Mouse (Mus musculus): ENCODE measurements around the gene Nkap. TPM values are rescaled to one million over a fixed set of nuclear protein-coding genes. Genes with fewer than 3 reads are reported as not detected.
"Not testable (repeated sequence)": the region's sequence is repeated elsewhere in the genome, so short reads cannot be mapped to it uniquely, and the experiment has no call there.

Nkap gene
- total RNA-seq (2012; rRNA removed), result 8.2 and 10.9 TPM in 2 replicates

GRCm38 (mm10) chrX:37126671-37127358 is at the start of gene Nkap:
Gene Nkap (plus strand): TSS chrX:37126795.
- H3K27ac ChIP-seq (ENCODE audit: insufficient read depth, low read depth, low read length, poor library complexity, severe bottlenecking), result 0 out of 2 replicates have a peak within 1 kb of the TSS, but pooled peaks have one; percentile 40
- DNase-seq (ENCODE audit: low read depth, low spot score), result peak; percentile 59
- peak within 1 kb of the TSS; percentile 96 for H3K9ac ChIP-seq (ENCODE audit: insufficient read depth, low read depth, low read length, poor library complexity, severe bottlenecking)
- no peaks in the 10 kb centered on the region for H3K9me3 ChIP-seq (ENCODE audit: control insufficient read depth, insufficient read depth, low read depth, low read length)
- H3K4me3 ChIP-seq (ENCODE audit: insufficient read depth in 1 of 2, low read depth in 1 of 2, low read length in 2 of 2, poor library complexity in 1 of 2, severe bottlenecking in 1 of 2), result peak within 1 kb of the TSS; percentile 87 to 98
- in situ Hi-C loops (cut with MboI; ENCODE audit: low sequenced_read_pairs in 2 of 2, unreplicated experiment in 2 of 2), result no loop called here
- H3K4me1 ChIP-seq (ENCODE audit: control insufficient read depth in 2 of 2, insufficient read depth in 2 of 2, low read length in 2 of 2, poor library complexity in 1 of 2), result no peaks in the 10 kb centered on the region
- H3K36me3 ChIP-seq (ENCODE audit: control insufficient read depth, insufficient read depth, low read length, poor library complexity, severe bottlenecking), result no peaks in the 10 kb centered on the region
- TF ChIP-seq HCFC1 (IDR thresholded peaks at IDR 0.05; ENCODE audit: borderline replicate concordance, insufficient read depth, low read length), result peak; percentile 74
- TF ChIP-seq MAFK (IDR thresholded peaks at IDR 0.05; ENCODE audit: insufficient read depth, low read depth, low read length), result no peak

- H3K4me3 ChIP-seq (ENCODE audit: insufficient read depth in 1 of 2, low read depth in 1 of 2, low read length in 2 of 2, poor library complexity in 1 of 2, severe bottlenecking in 1 of 2); DNase-seq (ENCODE audit: low read depth, low spot score); H3K9ac ChIP-seq (ENCODE audit: insufficient read depth, low read depth, low read length, poor library complexity, severe bottlenecking); in situ Hi-C loops (cut with MboI; ENCODE audit: low sequenced_read_pairs in 2 of 2, unreplicated experiment in 2 of 2); H3K27ac ChIP-seq (ENCODE audit: insufficient read depth, low read depth, low read length, poor library complexity, severe bottlenecking); H3K9me3 ChIP-seq (ENCODE audit: control insufficient read depth, insufficient read depth, low read depth, low read length); H3K4me1 ChIP-seq (ENCODE audit: control insufficient read depth in 2 of 2, insufficient read depth in 2 of 2, low read length in 2 of 2, poor library complexity in 1 of 2): not testable (repeated sequence)
- H3K36me3 ChIP-seq (ENCODE audit: control insufficient read depth, insufficient read depth, low read length, poor library complexity, severe bottlenecking), result peaks cover 24% of the 10 kb centered on the region
Observed at GRCm38 (mm10) chrX:37080345-37080744, 46.2 kb upstream of the Nkap start.

DNA sequence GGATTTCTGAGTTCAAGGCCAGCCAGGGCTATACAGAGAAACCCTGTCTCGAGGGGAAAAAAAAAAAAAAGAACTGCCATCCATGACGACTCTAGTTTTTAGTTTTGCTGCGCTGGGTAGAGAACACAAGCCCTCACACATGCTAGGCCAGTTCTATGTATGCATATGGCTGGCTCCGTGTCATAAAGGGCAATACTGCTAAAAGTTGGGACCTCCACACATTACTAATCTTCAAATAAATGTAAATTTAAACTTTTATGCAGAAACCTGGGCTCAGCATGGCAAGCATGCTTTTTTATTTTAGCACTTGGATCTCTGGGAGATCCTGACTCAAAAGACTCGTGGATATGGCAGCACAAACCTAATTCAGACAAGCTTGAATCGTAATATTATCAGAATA is 45.4 kb upstream of the Nkap start:
- Histone ChIP-seq H3K4me1 (ENCODE audit: control insufficient read depth in 2 of 2, insufficient read depth in 2 of 2, low read length in 2 of 2, poor library complexity in 1 of 2) (no peaks in the 10 kb centered on the region), H3K4me3 (ENCODE audit: insufficient read depth in 1 of 2, low read depth in 1 of 2, low read length in 2 of 2, poor library complexity in 1 of 2, severe bottlenecking in 1 of 2) (no peak overlapping the region), H3K9ac (ENCODE audit: insufficient read depth, low read depth, low read length, poor library complexity, severe bottlenecking) (no peak overlapping the region; the same call in 1 of the 2 replicates), H3K9me3 (ENCODE audit: control insufficient read depth, insufficient read depth, low read depth, low read length) (no peaks in the 10 kb centered on the region), H3K27ac (ENCODE audit: insufficient read depth, low read depth, low read length, poor library complexity, severe bottlenecking) (no peak overlapping the region), H3K36me3 (ENCODE audit: control insufficient read depth, insufficient read depth, low read length, poor library complexity, severe bottlenecking) (peaks cover 24% of the 10 kb centered on the region)
- in situ Hi-C loops (cut with MboI; ENCODE audit: low sequenced_read_pairs in 2 of 2, unreplicated experiment in 2 of 2), result no loop called here
- no peak for TF ChIP-seq HCFC1 (IDR thresholded peaks at IDR 0.05; ENCODE audit: borderline replicate concordance, insufficient read depth, low read length)
- no peak for TF ChIP-seq ZC3H11A (IDR thresholded peaks at IDR 0.05; ENCODE audit: borderline replicate concordance, low read depth, low read length)
- TF ChIP-seq CHD2 (IDR thresholded peaks at IDR 0.05; ENCODE audit: low read depth, low read length), result no peak
- TF ChIP-seq MAFK (IDR thresholded peaks at IDR 0.05; ENCODE audit: insufficient read depth, low read depth, low read length), result no peak
- no peak for DNase-seq (ENCODE audit: low read depth, low spot score)

- Histone ChIP-seq H3K9me3 (ENCODE audit: control insufficient read depth, insufficient read depth, low read depth, low read length) (no peaks in the 10 kb centered on the region), H3K36me3 (ENCODE audit: control insufficient read depth, insufficient read depth, low read length, poor library complexity, severe bottlenecking) (peaks cover 24% of the 10 kb centered on the region), H3K9ac (ENCODE audit: insufficient read depth, low read depth, low read length, poor library complexity, severe bottlenecking) (peak overlapping the region; percentile 95), H3K4me1 (ENCODE audit: control insufficient read depth in 2 of 2, insufficient read depth in 2 of 2, low read length in 2 of 2, poor library complexity in 1 of 2) (peaks cover 0 to 2% of the 10 kb centered on the region in 2 experiments; a peak in 1 of 4 replicates), H3K4me3 (ENCODE audit: insufficient read depth in 1 of 2, low read depth in 1 of 2, low read length in 2 of 2, poor library complexity in 1 of 2, severe bottlenecking in 1 of 2) (peak overlapping the region; percentile 91 to 95), H3K27ac (ENCODE audit: insufficient read depth, low read depth, low read length, poor library complexity, severe bottlenecking) (peak overlapping the region; percentile 83)
- TF ChIP-seq ZNF384 (IDR thresholded peaks at IDR 0.05; ENCODE audit: low read depth, low read length) (no peak), MAFK (IDR thresholded peaks at IDR 0.05; ENCODE audit: insufficient read depth, low read depth, low read length) (no peak), CHD2 (IDR thresholded peaks at IDR 0.05; ENCODE audit: low read depth, low read length) (no peak), ZC3H11A (IDR thresholded peaks at IDR 0.05; ENCODE audit: borderline replicate concordance, low read depth, low read length) (no peak), HCFC1 (IDR thresholded peaks at IDR 0.05; ENCODE audit: borderline replicate concordance, insufficient read depth, low read length) (no peak)
- in situ Hi-C loops (cut with MboI; ENCODE audit: low sequenced_read_pairs in 2 of 2, unreplicated experiment in 2 of 2), result no loop called here
- no peak for DNase-seq (ENCODE audit: low read depth, low spot score)
Observed at GRCm38 (mm10) chrX:37084318-37084926, 42.2 kb upstream of the Nkap start.
